Mouse (Mus musculus) lung, postnatal 0 days (tissue): ENCODE results near the gene Aldh3b1.
A peak's percentile ranks its signal among the peaks of the same experiment; 100 is the strongest.

Experiments
- CTCF ChIP-seq: IDR thresholded peaks from 2 replicates; pipeline ENCODE4 v1.5.1; 2016; ENCODE audit warnings: antibody characterized with exemption, mild to moderate bottlenecking
- EP300 ChIP-seq: IDR thresholded peaks from 2 replicates; pipeline ENCODE4 v1.6.1; 2016; ENCODE audit warnings: antibody characterized with exemption, mild to moderate bottlenecking, control low read depth

GRCm38 (mm10) chr19:3960211-3960610 is 30.6 kb upstream of the Aldh3b1 start:
- TF ChIP-seq CTCF (no peak), EP300 (peak; percentile 70)
